Mouse (Mus musculus) MEL (cell line): ENCODE measurements around the gene Slc25a20. TPM values are rescaled to one million over a fixed set of nuclear protein-coding genes. Genes with fewer than 3 reads are reported as not detected.

ENCODE experiments used
- DNase-seq: peaks from one replicate; pipeline ENCODE4 v3.0.0; 2011; ENCODE audit warnings: low read depth, low spot score
- H3K27ac ChIP-seq: 2 replicates; pipeline ENCODE4 v1.5.1; 2012; ENCODE audit warnings: low read depth, mild to moderate bottlenecking, control low read depth, low read length, moderate library complexity; ENCODE audit not compliant: control insufficient read depth
- H3K27me3 ChIP-seq, 2 experiments: fragments of 150-350 bp in 1 of 2; sonication (generic) in 1 of 2; 2 replicates each; pipeline ENCODE4 v1.6.1; 2012; ENCODE audit warnings: low read length in 2 of 2, mild to moderate bottlenecking in 2 of 2, improper control_type of control experiment in 1 of 2, moderate library complexity in 1 of 2; ENCODE audit not compliant: insufficient read depth in 2 of 2, control insufficient read depth in 1 of 2
- H3K36me3 ChIP-seq, 2 experiments: 2 replicates each; pipeline ENCODE4 v1.6.1; 2012 to 2014; ENCODE audit warnings: low read length in 2 of 2, improper control_type of control experiment in 1 of 2, inconsistent platforms in 1 of 2, mild to moderate bottlenecking in 1 of 2; ENCODE audit not compliant: insufficient read depth in 2 of 2, control insufficient read depth in 1 of 2
- H3K4me1 ChIP-seq, 2 experiments: fragments of 150-350 bp in 1 of 2; sonication (generic) in 1 of 2; 2 replicates each; pipeline ENCODE4 v1.6.1; 2012; ENCODE audit warnings: low read length in 2 of 2, improper control_type of control experiment in 1 of 2, mild to moderate bottlenecking in 1 of 2; ENCODE audit not compliant: insufficient read depth in 2 of 2, control insufficient read depth in 1 of 2
- H3K4me3 ChIP-seq, 2 experiments: fragments of 150-350 bp in 1 of 2; sonication (generic) in 1 of 2; 2 replicates each; pipeline ENCODE4 v1.5.1; 2012; ENCODE audit warnings: low read depth in 2 of 2, low read length in 2 of 2, mild to moderate bottlenecking in 2 of 2, moderate library complexity in 2 of 2, control low read depth in 1 of 2, improper control_type of control experiment in 1 of 2; ENCODE audit not compliant: control insufficient read depth in 1 of 2, insufficient read depth in 1 of 2
- H3K79me2 ChIP-seq: 2 replicates; pipeline ENCODE4 v1.6.1; 2012; ENCODE audit warnings: mild to moderate bottlenecking, low read length, moderate library complexity; ENCODE audit not compliant: control insufficient read depth, poor library complexity, insufficient read depth
- H3K9ac ChIP-seq: 2 replicates; pipeline ENCODE4 v1.6.1; 2012; ENCODE audit warnings: low read depth, mild to moderate bottlenecking, control low read depth, low read length, moderate library complexity; ENCODE audit not compliant: control insufficient read depth, poor library complexity, severe bottlenecking
- H3K9me3 ChIP-seq: fragments of 150-350 bp; sonication (generic); replicated peaks from 2 replicates; pipeline ENCODE4 v1.6.1; 2012; ENCODE audit warnings: mild to moderate bottlenecking, low read length, improper control_type of control experiment, moderate library complexity; ENCODE audit not compliant: insufficient read depth
- ELF1 ChIP-seq: IDR thresholded peaks from 2 replicates; pipeline ENCODE4 v1.6.1; 2014; ENCODE audit warnings: low read depth, mild to moderate bottlenecking, inconsistent platforms, low read length, improper control_type of control experiment, moderate library complexity
- ETS1 ChIP-seq: IDR thresholded peaks from 2 replicates; pipeline ENCODE4 v1.6.1; 2012; ENCODE audit warnings: low read depth, mild to moderate bottlenecking, inconsistent platforms, low read length, improper control_type of control experiment, moderate library complexity
- JUND ChIP-seq: IDR thresholded peaks from 2 replicates; pipeline ENCODE4 v1.6.1; 2011; ENCODE audit warnings: low read depth, mild to moderate bottlenecking, improper control_type of control experiment, low read length
- MAX ChIP-seq: IDR thresholded peaks from 2 replicates; pipeline ENCODE4 v1.6.1; 2011; ENCODE audit warnings: low read length, improper control_type of control experiment
- NELFE ChIP-seq: IDR thresholded peaks from 2 replicates; pipeline ENCODE4 v1.6.1; 2011; ENCODE audit warnings: low read depth, low read length, improper control_type of control experiment
- NRF1 ChIP-seq: IDR thresholded peaks from 2 replicates; pipeline ENCODE4 v1.6.1; 2014; ENCODE audit warnings: low read depth, mild to moderate bottlenecking, inconsistent platforms, low read length, improper control_type of control experiment, moderate library complexity; ENCODE audit not compliant: poor library complexity, insufficient read depth, severe bottlenecking
- SIN3A ChIP-seq: IDR thresholded peaks from 2 replicates; pipeline ENCODE4 v1.6.1; 2012; ENCODE audit warnings: low read length, improper control_type of control experiment, inconsistent platforms
- SMC3 ChIP-seq: IDR thresholded peaks from 2 replicates; pipeline ENCODE4 v1.6.1; 2011; ENCODE audit warnings: low read depth, low read length, improper control_type of control experiment
- TCF12 ChIP-seq: IDR thresholded peaks from 2 replicates; pipeline ENCODE4 v1.6.1; 2014; ENCODE audit warnings: low read depth, mild to moderate bottlenecking, inconsistent platforms, low read length, improper control_type of control experiment, moderate library complexity
- USF1 ChIP-seq: IDR thresholded peaks from 2 replicates; pipeline ENCODE4 v1.6.1; 2014; ENCODE audit warnings: low read depth, mild to moderate bottlenecking, inconsistent platforms, low read length, improper control_type of control experiment, moderate library complexity
- polyA plus RNA-seq, 2 experiments: library from polyadenylated mRNA; stranded (reverse) in 1 of 2; unstranded in 1 of 2; fragments of >175 nt in 1 of 2; fragments of >200 nt in 1 of 2; gene quantifications; 2 replicates each; pipeline versions ENCODE4 v1.2.1 to v1.2.4; 2012; ENCODE audit warnings: low replicate concordance in 2 of 2, low read depth in 1 of 2; ENCODE audit not compliant: insufficient read length in 2 of 2, insufficient read depth in 1 of 2, missing spikeins in 1 of 2
- total RNA-seq: library from RNA; depleted of rRNA; stranded (reverse); fragments of 300-350 nt; gene quantifications from 2 replicates; pipeline ENCODE4 v1.2.3, GENCODE M21; 2012

The Slc25a20 gene
- total and polyA plus RNA-seq, 3 experiments = 19.3 to 24.1 TPM; not detected in 1

DNA sequence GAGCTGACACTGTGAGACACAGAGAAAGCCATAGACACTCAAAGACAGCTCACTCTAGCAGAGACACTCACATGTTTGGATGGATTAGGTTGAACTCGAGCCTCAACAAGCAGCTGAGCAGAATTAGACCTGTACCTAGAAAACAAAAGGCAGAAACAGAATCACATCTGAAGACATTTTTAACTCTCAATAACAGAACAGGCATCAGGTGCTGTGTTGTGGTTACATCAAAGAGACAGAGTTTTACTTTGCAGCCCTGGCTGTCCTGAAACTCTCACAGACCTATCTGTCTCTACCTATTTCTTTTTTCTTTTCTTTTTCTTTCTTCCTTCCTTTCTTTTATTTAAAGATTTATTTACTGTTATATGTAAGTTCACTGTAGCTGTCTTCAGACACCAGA, 44.6 kb upstream of the Slc25a20 start:
- no peak overlapping the region for H3K27ac ChIP-seq
- no peaks in the 10 kb centered on the region for H3K4me1 ChIP-seq
- TF ChIP-seq TCF12 (no peak), SMC3 (0 out of 2 replicates have a peak, but pooled peaks have one; percentile 4), NELFE (no peak), JUND (no peak)
- TF ChIP-seq, all 39 proteins: peak for 1

DNA sequence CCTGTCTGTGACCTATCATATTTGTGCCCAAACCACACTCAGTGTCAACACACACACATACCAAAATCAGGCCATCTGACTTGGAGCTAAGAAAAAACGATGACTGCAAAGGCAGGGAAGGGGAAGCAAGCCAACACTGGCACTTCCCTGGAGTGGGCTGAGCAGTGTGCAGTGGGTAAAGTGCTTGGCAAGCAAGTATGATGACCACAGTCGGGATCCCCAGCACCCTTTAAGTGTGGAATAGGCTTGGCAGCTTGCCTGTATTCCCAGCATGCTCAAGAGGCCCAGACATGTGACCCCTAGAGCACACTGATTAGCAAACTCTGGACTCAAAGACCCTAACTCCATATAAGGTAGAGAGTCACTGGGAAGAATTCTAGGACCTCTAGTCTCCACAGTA, 35.4 kb upstream of the Slc25a20 start:
- H3K79me2 ChIP-seq = peaks cover 21% of the 10 kb centered on the region
- no peaks in the 10 kb centered on the region for H3K9me3 ChIP-seq
- TF ChIP-seq NRF1 = no peak
- TF ChIP-seq, all 39 proteins: peak for 0
- H3K36me3 ChIP-seq = peaks cover 24 to 37% of the 10 kb centered on the region in 2 experiments
- H3K9ac ChIP-seq = no peak overlapping the region
- no peak overlapping the region for H3K4me3 ChIP-seq
- peaks cover 8 to 29% of the 10 kb centered on the region in 2 experiments for H3K4me1 ChIP-seq
- no peak overlapping the region for H3K27ac ChIP-seq
- H3K27me3 ChIP-seq = no peaks in the 10 kb centered on the region
- no peak for DNase-seq

More for the DNA sequence above, 44.6 kb upstream of the Slc25a20 start:
- H3K4me3 ChIP-seq = no peak overlapping the region
- no peak overlapping the region for H3K9ac ChIP-seq
- no peaks in the 10 kb centered on the region for H3K9me3 ChIP-seq
- no peak for DNase-seq
- H3K27me3 ChIP-seq = no peaks in the 10 kb centered on the region
- H3K36me3 ChIP-seq = peaks cover 0 to 29% of the 10 kb centered on the region in 2 experiments; a peak in 2 of 4 replicates
- H3K79me2 ChIP-seq = 0 out of 2 replicates have a peak, but pooled peaks cover 1% of the 10 kb centered on the region

DNA sequence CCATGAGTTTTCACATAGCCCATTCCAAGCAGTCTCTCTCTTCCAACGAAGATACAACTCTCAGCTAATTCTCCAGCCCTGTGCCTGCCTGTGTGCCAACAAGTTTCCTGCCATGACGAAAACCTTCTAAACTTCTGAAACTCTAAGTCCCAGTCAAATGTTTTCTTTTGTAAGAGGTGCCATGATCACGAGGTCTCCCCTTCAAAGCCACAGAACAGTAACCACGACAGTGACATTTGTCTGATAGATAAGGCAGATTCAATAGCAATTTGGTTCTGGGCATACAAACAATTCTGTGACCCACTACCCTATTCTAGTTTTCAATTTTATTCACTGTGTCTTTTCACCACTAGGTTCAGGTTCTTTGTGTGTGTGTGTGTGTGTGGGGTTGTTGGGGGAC, 33.7 kb upstream of the Slc25a20 start:
- peaks cover 33 to 40% of the 10 kb centered on the region in 2 experiments for H3K36me3 ChIP-seq
- no peak overlapping the region for H3K9ac ChIP-seq
- TF ChIP-seq USF1 = peak; percentile 62; the same call in 1 of the 2 replicates
- no peak for TF ChIP-seq ELF1
- TF ChIP-seq ETS1 = peak; percentile 23; the same call in 1 of the 2 replicates
- no peak for TF ChIP-seq MAX
- 0 out of 2 replicates have a peak, but pooled peaks have one; percentile 32 for TF ChIP-seq SIN3A
- TF ChIP-seq, all 39 proteins: peak for 3
- Histone ChIP-seq H3K4me1 (peaks cover 16 to 42% of the 10 kb centered on the region in 2 experiments), H3K4me3 (no peak overlapping the region), H3K79me2 (peaks cover 22% of the 10 kb centered on the region), H3K9me3 (no peaks in the 10 kb centered on the region), H3K27me3 (no peaks in the 10 kb centered on the region), H3K27ac (no peak overlapping the region)
- DNase-seq = peak; percentile 38
